Mouse (Mus musculus) MEL (cell line): ENCODE results near the gene Pidd1. TPM values are rescaled to one million over a fixed set of nuclear protein-coding genes. Genes with fewer than 3 reads are reported as not detected.

Experiments used
- DNase-seq: peaks from one replicate; pipeline ENCODE4 v3.0.0; 2011; ENCODE audit warnings: low read depth, low spot score
- H3K27ac ChIP-seq: 2 replicates; pipeline ENCODE4 v1.5.1; 2012; ENCODE audit warnings: low read depth, mild to moderate bottlenecking, control low read depth, low read length, moderate library complexity; ENCODE audit not compliant: control insufficient read depth
- H3K27me3 ChIP-seq, 2 experiments: fragments of 150-350 bp in 1 of 2; sonication (generic) in 1 of 2; 2 replicates each; pipeline ENCODE4 v1.6.1; 2012; ENCODE audit warnings: low read length in 2 of 2, mild to moderate bottlenecking in 2 of 2, improper control_type of control experiment in 1 of 2, moderate library complexity in 1 of 2; ENCODE audit not compliant: insufficient read depth in 2 of 2, control insufficient read depth in 1 of 2
- H3K36me3 ChIP-seq, 2 experiments: 2 replicates each; pipeline ENCODE4 v1.6.1; 2012 to 2014; ENCODE audit warnings: low read length in 2 of 2, improper control_type of control experiment in 1 of 2, inconsistent platforms in 1 of 2, mild to moderate bottlenecking in 1 of 2; ENCODE audit not compliant: insufficient read depth in 2 of 2, control insufficient read depth in 1 of 2
- H3K4me1 ChIP-seq, 2 experiments: fragments of 150-350 bp in 1 of 2; sonication (generic) in 1 of 2; 2 replicates each; pipeline ENCODE4 v1.6.1; 2012; ENCODE audit warnings: low read length in 2 of 2, improper control_type of control experiment in 1 of 2, mild to moderate bottlenecking in 1 of 2; ENCODE audit not compliant: insufficient read depth in 2 of 2, control insufficient read depth in 1 of 2
- H3K4me3 ChIP-seq, 2 experiments: fragments of 150-350 bp in 1 of 2; sonication (generic) in 1 of 2; 2 replicates each; pipeline ENCODE4 v1.5.1; 2012; ENCODE audit warnings: low read depth in 2 of 2, low read length in 2 of 2, mild to moderate bottlenecking in 2 of 2, moderate library complexity in 2 of 2, control low read depth in 1 of 2, improper control_type of control experiment in 1 of 2; ENCODE audit not compliant: control insufficient read depth in 1 of 2, insufficient read depth in 1 of 2
- H3K79me2 ChIP-seq: 2 replicates; pipeline ENCODE4 v1.6.1; 2012; ENCODE audit warnings: mild to moderate bottlenecking, low read length, moderate library complexity; ENCODE audit not compliant: control insufficient read depth, poor library complexity, insufficient read depth
- H3K9ac ChIP-seq: 2 replicates; pipeline ENCODE4 v1.6.1; 2012; ENCODE audit warnings: low read depth, mild to moderate bottlenecking, control low read depth, low read length, moderate library complexity; ENCODE audit not compliant: control insufficient read depth, poor library complexity, severe bottlenecking
- H3K9me3 ChIP-seq: fragments of 150-350 bp; sonication (generic); replicated peaks from 2 replicates; pipeline ENCODE4 v1.6.1; 2012; ENCODE audit warnings: mild to moderate bottlenecking, low read length, improper control_type of control experiment, moderate library complexity; ENCODE audit not compliant: insufficient read depth
- BHLHE40 ChIP-seq: IDR thresholded peaks from 2 replicates; pipeline ENCODE4 v1.6.1; 2012; ENCODE audit warnings: low read depth, mild to moderate bottlenecking, inconsistent platforms, low read length, improper control_type of control experiment, borderline replicate concordance
- CHD1 ChIP-seq: IDR thresholded peaks from 2 replicates; pipeline ENCODE4 v1.6.1; 2012; ENCODE audit warnings: low read depth, mild to moderate bottlenecking, inconsistent platforms, low read length, improper control_type of control experiment
- CTCF ChIP-seq, 3 experiments: IDR thresholded peaks in 2 of 3; conservative IDR thresholded peaks in 1 of 3; 2 replicates each; pipeline ENCODE4 v1.5.1; 2011 to 2012; ENCODE audit warnings: low read length in 3 of 3, low read depth in 2 of 3, mild to moderate bottlenecking in 2 of 3, improper control_type of control experiment in 1 of 3, inconsistent platforms in 1 of 3, mixed read lengths in 1 of 3, moderate library complexity in 1 of 3; ENCODE audit not compliant: control insufficient read depth in 1 of 3, insufficient read depth in 1 of 3, poor library complexity in 1 of 3, severe bottlenecking in 1 of 3
- E2F4 ChIP-seq: IDR thresholded peaks from 2 replicates; pipeline ENCODE4 v1.6.1; 2011; ENCODE audit warnings: low read depth, low read length, improper control_type of control experiment, borderline replicate concordance
- ELF1 ChIP-seq: IDR thresholded peaks from 2 replicates; pipeline ENCODE4 v1.6.1; 2014; ENCODE audit warnings: low read depth, mild to moderate bottlenecking, inconsistent platforms, low read length, improper control_type of control experiment, moderate library complexity
- EP300 ChIP-seq, 2 experiments: IDR thresholded peaks; 2 replicates each; pipeline ENCODE4 v1.6.1; 2011; ENCODE audit warnings: improper control_type of control experiment in 2 of 2, low read length in 2 of 2, low read depth in 1 of 2, mild to moderate bottlenecking in 1 of 2
- ETS1 ChIP-seq: IDR thresholded peaks from 2 replicates; pipeline ENCODE4 v1.6.1; 2012; ENCODE audit warnings: low read depth, mild to moderate bottlenecking, inconsistent platforms, low read length, improper control_type of control experiment, moderate library complexity
- GABPA ChIP-seq: IDR thresholded peaks from 2 replicates; pipeline ENCODE4 v1.6.1; 2012; ENCODE audit warnings: low read depth, mild to moderate bottlenecking, inconsistent platforms, low read length, improper control_type of control experiment, moderate library complexity
- GATA1 ChIP-seq: IDR thresholded peaks from 2 replicates; pipeline ENCODE4 v1.6.1; 2011; ENCODE audit warnings: low read depth, low read length, improper control_type of control experiment
- HCFC1 ChIP-seq: IDR thresholded peaks from 2 replicates; pipeline ENCODE4 v1.6.1; 2012; ENCODE audit warnings: low read depth, mild to moderate bottlenecking, inconsistent platforms, low read length, improper control_type of control experiment, moderate library complexity
- KAT2A ChIP-seq: conservative IDR thresholded peaks from 2 replicates; pipeline ENCODE4 v1.6.1; 2012; ENCODE audit warnings: low read depth, low read length, improper control_type of control experiment, inconsistent platforms
- MAFK ChIP-seq: IDR thresholded peaks from 2 replicates; pipeline ENCODE4 v1.6.1; 2011; ENCODE audit warnings: low read depth, mild to moderate bottlenecking, low read length, improper control_type of control experiment, borderline replicate concordance
- MAX ChIP-seq: IDR thresholded peaks from 2 replicates; pipeline ENCODE4 v1.6.1; 2011; ENCODE audit warnings: low read length, improper control_type of control experiment
- MAZ ChIP-seq: IDR thresholded peaks from 2 replicates; pipeline ENCODE4 v1.6.1; 2012; ENCODE audit warnings: low read depth, mild to moderate bottlenecking, inconsistent platforms, low read length, improper control_type of control experiment
- MEF2A ChIP-seq: IDR thresholded peaks from 2 replicates; pipeline ENCODE4 v1.6.1; 2014; ENCODE audit warnings: low read depth, mild to moderate bottlenecking, inconsistent platforms, low read length, improper control_type of control experiment; ENCODE audit not compliant: poor library complexity, insufficient replicate concordance, severe bottlenecking; ENCODE audit errors: extremely low read depth
- MXI1 ChIP-seq: IDR thresholded peaks from 2 replicates; pipeline ENCODE4 v1.6.1; 2011; ENCODE audit warnings: mild to moderate bottlenecking, low read depth, low read length, improper control_type of control experiment
- MYB ChIP-seq: IDR thresholded peaks from 2 replicates; pipeline ENCODE4 v1.6.1; 2011; ENCODE audit warnings: mild to moderate bottlenecking, low read depth, low read length, improper control_type of control experiment
- NELFE ChIP-seq: IDR thresholded peaks from 2 replicates; pipeline ENCODE4 v1.6.1; 2011; ENCODE audit warnings: low read depth, low read length, improper control_type of control experiment
- NRF1 ChIP-seq: IDR thresholded peaks from 2 replicates; pipeline ENCODE4 v1.6.1; 2014; ENCODE audit warnings: low read depth, mild to moderate bottlenecking, inconsistent platforms, low read length, improper control_type of control experiment, moderate library complexity; ENCODE audit not compliant: poor library complexity, insufficient read depth, severe bottlenecking
- POLR2A ChIP-seq, 2 experiments: IDR thresholded peaks; 2 replicates each; pipeline ENCODE4 v1.6.1; 2011 to 2012; ENCODE audit warnings: low read length in 2 of 2, mild to moderate bottlenecking in 2 of 2, control low read depth in 1 of 2, improper control_type of control experiment in 1 of 2, low read depth in 1 of 2, moderate library complexity in 1 of 2; ENCODE audit not compliant: control insufficient read depth in 1 of 2, insufficient read depth in 1 of 2, poor library complexity in 1 of 2
- POLR2AphosphoS2 ChIP-seq: IDR thresholded peaks from 2 replicates; pipeline ENCODE4 v1.6.1; 2011; ENCODE audit warnings: low read length, improper control_type of control experiment
- RAD21 ChIP-seq: IDR thresholded peaks from 2 replicates; pipeline ENCODE4 v1.6.1; 2011; ENCODE audit warnings: mild to moderate bottlenecking, low read depth, low read length, improper control_type of control experiment
- RCOR1 ChIP-seq: IDR thresholded peaks from 2 replicates; pipeline ENCODE4 v1.6.1; 2012; ENCODE audit warnings: low read depth, mild to moderate bottlenecking, inconsistent platforms, low read length, improper control_type of control experiment
- SIN3A ChIP-seq: IDR thresholded peaks from 2 replicates; pipeline ENCODE4 v1.6.1; 2012; ENCODE audit warnings: low read length, improper control_type of control experiment, inconsistent platforms
- SMC3 ChIP-seq: IDR thresholded peaks from 2 replicates; pipeline ENCODE4 v1.6.1; 2011; ENCODE audit warnings: low read depth, low read length, improper control_type of control experiment
- TAL1 ChIP-seq: IDR thresholded peaks from 2 replicates; pipeline ENCODE4 v1.6.1; 2012; ENCODE audit warnings: mild to moderate bottlenecking, inconsistent platforms, low read length, moderate library complexity, mixed read lengths
- TCF12 ChIP-seq: IDR thresholded peaks from 2 replicates; pipeline ENCODE4 v1.6.1; 2014; ENCODE audit warnings: low read depth, mild to moderate bottlenecking, inconsistent platforms, low read length, improper control_type of control experiment, moderate library complexity
- USF2 ChIP-seq, 2 experiments: IDR thresholded peaks; 2 replicates each; pipeline ENCODE4 v1.6.1; 2011 to 2012; ENCODE audit warnings: improper control_type of control experiment in 2 of 2, low read length in 2 of 2, borderline replicate concordance in 1 of 2, inconsistent platforms in 1 of 2, low read depth in 1 of 2, mild to moderate bottlenecking in 1 of 2; ENCODE audit not compliant: insufficient read depth in 1 of 2
- ZKSCAN1 ChIP-seq: IDR thresholded peaks from 2 replicates; pipeline ENCODE4 v1.6.1; 2012; ENCODE audit warnings: low read depth, mild to moderate bottlenecking, inconsistent platforms, low read length, improper control_type of control experiment, moderate library complexity
- ZMIZ1 ChIP-seq: IDR thresholded peaks from 2 replicates; pipeline ENCODE4 v1.6.1; 2012; ENCODE audit warnings: low read depth, mild to moderate bottlenecking, inconsistent platforms, low read length, improper control_type of control experiment, moderate library complexity
- polyA plus RNA-seq, 2 experiments: library from polyadenylated mRNA; stranded (reverse) in 1 of 2; unstranded in 1 of 2; fragments of >175 nt in 1 of 2; fragments of >200 nt in 1 of 2; gene quantifications; 2 replicates each; pipeline versions ENCODE4 v1.2.1 to v1.2.4; 2012; ENCODE audit warnings: low replicate concordance in 2 of 2, low read depth in 1 of 2; ENCODE audit not compliant: insufficient read length in 2 of 2, insufficient read depth in 1 of 2, missing spikeins in 1 of 2
- total RNA-seq: library from RNA; depleted of rRNA; stranded (reverse); fragments of 300-350 nt; gene quantifications from 2 replicates; pipeline ENCODE4 v1.2.3, GENCODE M21; 2012

Gene Pidd1
- total and polyA plus RNA-seq, 3 experiments: 6.4 to 27.2 TPM; not detected in 1

DNA sequence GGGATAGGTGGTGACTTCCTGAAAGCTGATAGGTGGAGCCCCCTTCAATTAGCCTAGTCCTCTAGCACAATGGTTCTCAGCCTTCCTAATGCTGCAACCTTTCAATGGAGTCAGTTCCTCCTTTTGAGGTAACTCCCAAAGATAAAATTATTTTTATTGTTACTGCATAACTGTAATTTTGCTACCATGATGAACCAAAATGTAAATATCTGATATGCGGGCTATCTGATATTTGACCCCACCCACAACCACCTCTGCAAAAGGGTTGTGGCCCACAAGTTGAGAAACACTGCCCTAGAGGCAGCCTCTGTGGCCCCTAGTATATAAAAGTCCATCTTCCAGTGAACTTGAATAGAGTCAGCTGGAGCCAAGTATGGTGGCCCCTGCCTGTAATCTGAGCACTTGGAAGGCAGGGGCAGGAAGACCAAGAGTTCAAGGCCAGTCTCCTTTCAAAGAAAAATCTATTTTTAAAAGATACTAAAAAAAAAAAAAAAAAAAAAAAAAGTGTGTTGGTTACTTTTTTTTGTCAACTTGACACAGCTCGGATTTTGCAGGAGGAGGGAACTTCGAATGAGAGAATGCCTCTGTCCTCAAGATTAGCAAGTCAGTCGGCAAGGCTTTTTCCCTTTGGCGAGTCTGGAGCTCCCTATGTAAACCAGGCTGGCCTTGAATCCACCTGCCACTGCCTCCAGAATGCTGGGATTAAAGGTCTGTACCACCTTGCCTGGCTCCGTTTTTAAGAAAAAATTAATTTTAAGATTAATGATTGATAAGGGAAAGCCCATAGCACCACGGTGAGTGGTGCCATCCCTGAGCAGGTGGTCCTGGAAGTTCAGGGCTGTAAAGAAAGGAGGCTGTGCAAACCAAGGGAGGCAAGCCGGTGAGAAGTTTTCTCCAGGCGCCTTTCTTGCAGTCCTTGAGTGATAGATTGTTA is 53.2 kb downstream of the Pidd1 start (continued):
- TF ChIP-seq GATA1 (peak; percentile 44; the same call in 1 of the 2 replicates), TAL1 (no peak), SMC3 (no peak), MAFK (no peak), ETS1 (peak; percentile 50; the same call in 1 of the 2 replicates)

DNA sequence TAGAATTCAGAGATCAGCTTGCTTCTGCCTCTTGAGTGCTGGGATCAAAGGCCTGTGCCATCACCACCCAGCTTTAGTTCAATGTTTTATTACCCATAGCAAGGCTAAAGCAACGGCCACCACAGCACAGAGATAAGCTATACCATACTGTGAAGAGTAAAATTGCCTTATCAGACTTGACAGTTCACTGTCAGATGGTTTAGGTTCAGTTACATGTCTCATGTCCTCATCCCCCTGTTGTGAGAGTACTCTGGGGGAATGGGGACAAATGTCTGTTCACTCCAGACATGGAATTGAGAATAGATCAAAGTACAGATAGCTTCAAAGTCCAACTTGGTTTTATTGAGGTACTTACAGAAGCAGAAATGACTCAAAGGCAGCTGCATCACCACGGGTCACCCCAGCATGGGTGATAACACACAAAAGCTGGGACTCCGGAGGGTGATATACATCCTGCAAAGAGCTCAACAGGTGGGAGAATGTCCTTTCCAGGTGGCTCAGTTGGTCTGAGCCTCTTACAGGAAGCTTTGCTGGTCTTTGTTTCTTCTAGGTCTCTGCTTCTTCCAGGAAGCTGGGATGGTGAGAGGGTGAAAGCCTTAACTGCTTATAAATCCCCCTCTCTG is 55.2 kb downstream of the Pidd1 start:
- Histone ChIP-seq H3K9ac (peak overlapping the region; percentile 48), H3K9me3 (no peaks in the 10 kb centered on the region), H3K36me3 (peaks cover 0 to 40% of the 10 kb centered on the region in 2 experiments; a peak in 2 of 4 replicates), H3K27me3 (no peaks in the 10 kb centered on the region), H3K4me1 (peaks cover 15 to 39% of the 10 kb centered on the region in 2 experiments), H3K79me2 (peaks cover 11% of the 10 kb centered on the region), H3K27ac (peak overlapping the region; percentile 94), H3K4me3 (peak overlapping the region; percentile 5 to 7; a peak in 3 of 4 replicates)
- peak; percentile 80 for DNase-seq
- TF ChIP-seq NRF1 (no peak), HCFC1 (peak; percentile 50; the same call in 1 of the 2 replicates), POLR2A (IDR thresholded peaks at IDR 0.05; ENCODE audit: control insufficient read depth in 1 of 2, insufficient read depth in 1 of 2, low read depth in 1 of 2, low read length in 2 of 2, poor library complexity in 1 of 2) (no peak; a peak in 2 of 4 replicates), TAL1 (peak; percentile 58), SIN3A (peak; percentile 91), RAD21 (no peak), POLR2AphosphoS2 (peak; percentile 16; the same call in 1 of the 2 replicates), KAT2A (no peak), ZMIZ1 (no peak), TCF12 (peak; percentile 89), MEF2A (no peak), GABPA (no peak), MAZ (no peak), ZKSCAN1 (no peak), EP300 (IDR thresholded peaks at IDR 0.05; ENCODE audit: low read depth in 1 of 2, low read length in 2 of 2) (peak; percentile 93 to 94), MAX (peak; percentile 61; the same call in 1 of the 2 replicates), RCOR1 (peak; percentile 34), USF2 (IDR thresholded peaks at IDR 0.05; ENCODE audit: borderline replicate concordance in 1 of 2, insufficient read depth in 1 of 2, low read depth in 1 of 2, low read length in 2 of 2) (no peak), ELF1 (no peak), CTCF (IDR thresholded peaks at IDR 0.05 in 2 of 3, conservative IDR thresholded peaks at IDR 0.05 in 1 of 3; ENCODE audit: control insufficient read depth in 1 of 3, insufficient read depth in 1 of 3, low read depth in 2 of 3, low read length in 3 of 3, poor library complexity in 1 of 3, severe bottlenecking in 1 of 3) (no peak), MAFK (no peak), NELFE (peak; percentile 34; the same call in 1 of the 2 replicates), E2F4 (no peak), ETS1 (peak; percentile 94), MYB (peak; percentile 91), CHD1 (0 out of 2 replicates have a peak, but pooled peaks have one; percentile 55), BHLHE40 (no peak), GATA1 (peak; percentile 95), MXI1 (peak; percentile 62; the same call in 1 of the 2 replicates)
